Mouse (Mus musculus) neural tube, embryonic 15.5 days (tissue): ENCODE measurements at regions not wholly inside any gene's neighbourhood (a gene's known extent, or its start where the extent isn't known, plus 50 kb on each side); places are given as distances from the start of the nearest gene placed in this dataset.

Experiments used
- ATAC-seq: fragments of 200-750 bp; cut with Nextera tagmentation; 2 replicates; pipeline ENCODE4 v1.8.0; 2017; ENCODE audit warnings: mild to moderate bottlenecking, moderate TSS enrichment, moderate library complexity; ENCODE audit not compliant: low FRiP score
- H3K27ac ChIP-seq: fragments of 300-500 bp; sonication (generic); replicated peaks from 2 replicates; pipeline ENCODE4 v1.5.1; 2015; ENCODE audit warnings: mild to moderate bottlenecking, inconsistent platforms
- H3K27me3 ChIP-seq: fragments of 300-500 bp; sonication (generic); replicated peaks from 2 replicates; pipeline ENCODE4 v1.6.1; 2015; ENCODE audit warnings: inconsistent platforms
- H3K36me3 ChIP-seq: fragments of 300-500 bp; sonication (generic); 2 replicates; pipeline ENCODE4 v1.6.1; 2015; ENCODE audit warnings: inconsistent platforms
- H3K4me1 ChIP-seq: fragments of 300-500 bp; sonication (generic); 2 replicates; pipeline ENCODE4 v1.6.1; 2015; ENCODE audit warnings: inconsistent platforms
- H3K4me2 ChIP-seq: fragments of 300-500 bp; sonication (generic); 2 replicates; pipeline ENCODE4 v1.6.1; 2015; ENCODE audit warnings: inconsistent platforms, mild to moderate bottlenecking, moderate library complexity
- H3K4me3 ChIP-seq: fragments of 300-500 bp; sonication (generic); replicated peaks from 2 replicates; pipeline ENCODE4 v1.5.1; 2015; ENCODE audit warnings: mild to moderate bottlenecking, inconsistent platforms
- H3K9ac ChIP-seq: fragments of 300-500 bp; sonication (generic); replicated peaks from 2 replicates; pipeline ENCODE4 v1.6.1; 2015; ENCODE audit warnings: mild to moderate bottlenecking, inconsistent platforms
- H3K9me3 ChIP-seq: fragments of 300-500 bp; sonication (generic); replicated peaks from 2 replicates; pipeline ENCODE4 v1.6.1; 2016; ENCODE audit warnings: inconsistent platforms
- WGBS: fragments of 180-500 bp; shearing (Covaris S2); methylation state at CpG from one replicate; pipeline ENCODE4 v1.1.7; 2015; ENCODE audit warnings: mixed read lengths; 5-methylcytosine and 5-hydroxymethylcytosine counted together

DNA sequence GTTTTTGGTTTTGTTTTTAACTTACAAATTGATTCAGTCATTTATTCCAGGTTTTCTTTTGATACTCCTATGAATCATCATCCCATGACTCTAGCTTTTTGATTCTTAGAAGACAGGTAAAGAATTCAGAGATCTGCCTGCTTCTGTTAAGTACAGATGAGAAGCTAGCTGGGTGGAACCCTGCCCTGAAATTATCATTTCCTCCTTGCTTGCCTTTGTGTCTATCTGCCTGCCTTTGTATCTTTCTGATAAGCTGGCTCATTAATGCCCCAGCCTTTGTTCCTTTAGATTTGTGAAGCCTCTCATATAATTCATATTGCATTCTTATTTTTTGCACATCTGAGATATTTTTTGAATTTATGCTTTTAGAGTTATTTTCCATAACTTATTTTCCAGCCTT, 167.6 kb upstream of the Gm49339 start:
- Histone ChIP-seq H3K4me3 (no peak overlapping the region), H3K27ac (no peak overlapping the region), H3K4me2 (no peak overlapping the region), H3K27me3 (no peaks in the 10 kb centered on the region), H3K9ac (no peak overlapping the region), H3K9me3 (no peaks in the 10 kb centered on the region), H3K4me1 (no peaks in the 10 kb centered on the region), H3K36me3 (no peaks in the 10 kb centered on the region)
- ATAC-seq: no peak

GRCm38 (mm10) chr10:51320207-51320606, 160.2 kb upstream of the Gm49339 start:
- Histone ChIP-seq H3K4me1 (no peaks in the 10 kb centered on the region), H3K27ac (no peak overlapping the region), H3K4me3 (no peak overlapping the region), H3K9me3 (no peaks in the 10 kb centered on the region), H3K36me3 (no peaks in the 10 kb centered on the region), H3K27me3 (no peaks in the 10 kb centered on the region), H3K9ac (no peak overlapping the region), H3K4me2 (no peak overlapping the region)
- WGBS: 46% methylated on average over 2 of the region's 2 CpGs
- ATAC-seq: no peak

GRCm38 (mm10) chr10:51328772-51329171, 151.6 kb upstream of the Gm49339 start:
- no peaks in the 10 kb centered on the region for H3K27me3 ChIP-seq
- no peaks in the 10 kb centered on the region for H3K4me1 ChIP-seq
- 82% methylated on average over 4 of the region's 4 CpGs for WGBS
- no peak overlapping the region for H3K4me3 ChIP-seq
- H3K36me3 ChIP-seq: no peaks in the 10 kb centered on the region
- H3K9ac ChIP-seq: no peak overlapping the region
- no peaks in the 10 kb centered on the region for H3K9me3 ChIP-seq
- no peak for ATAC-seq
- no peak overlapping the region for H3K27ac ChIP-seq
- H3K4me2 ChIP-seq: no peak overlapping the region

DNA sequence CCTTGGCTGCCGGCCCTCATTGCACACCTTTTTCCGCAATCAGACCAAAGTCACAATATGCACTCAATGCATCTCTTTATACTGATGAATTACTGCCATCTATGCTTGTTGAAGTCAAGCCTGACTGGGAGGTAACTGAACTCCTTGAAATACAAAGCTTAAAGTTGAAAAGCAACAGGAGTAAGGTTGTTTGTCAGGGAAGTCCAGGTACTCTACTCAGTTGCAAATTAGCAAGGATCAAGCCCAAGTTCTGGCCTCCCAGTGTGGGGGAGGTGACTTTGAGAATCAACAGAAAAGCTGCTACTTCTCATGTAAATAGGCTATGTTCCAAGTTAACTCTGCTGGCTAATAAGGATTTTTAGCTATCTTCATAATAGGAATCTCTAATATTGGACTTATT, 151.0 kb upstream of the Gm49339 start:
- H3K9ac ChIP-seq: no peak overlapping the region
- WGBS: 93% methylated on average over 2 of the region's 2 CpGs

More for the DNA sequence above, 151.0 kb upstream of the Gm49339 start:
- H3K4me1 ChIP-seq: no peaks in the 10 kb centered on the region
- H3K4me3 ChIP-seq: no peak overlapping the region
- no peaks in the 10 kb centered on the region for H3K9me3 ChIP-seq
- H3K36me3 ChIP-seq: no peaks in the 10 kb centered on the region
- no peak overlapping the region for H3K4me2 ChIP-seq
- H3K27me3 ChIP-seq: no peaks in the 10 kb centered on the region
- H3K27ac ChIP-seq: no peak overlapping the region
- no peak for ATAC-seq
